Mouse (Mus musculus) ES-Bruce4 (cell line): ENCODE data around the gene C1qtnf1.

Source experiments
- CTCF ChIP-seq: IDR thresholded peaks from one replicate; pipeline ENCODE4 v1.8.1; 2011; ENCODE audit warnings: low read depth, low read length
- POLR2A ChIP-seq: IDR thresholded peaks from one replicate; pipeline ENCODE4 v1.8.1; 2011; ENCODE audit warnings: low read length; ENCODE audit not compliant: insufficient read depth

GRCm38 (mm10) chr11:118397806-118398530 lies 30.0 kb upstream of the C1qtnf1 start:
- TF ChIP-seq POLR2A (no peak), CTCF (no peak)
